Mouse (Mus musculus) adrenal gland, postnatal 14 days (tissue): ENCODE measurements around the gene Dgkq. TPM values are rescaled to one million over a fixed set of nuclear protein-coding genes. Genes with fewer than 3 reads are reported as not detected.

Experiments
- DNase-seq: peaks from one replicate; pipeline ENCODE4 v3.0.0; 2021; ENCODE audit warnings: mixed read lengths
- long read RNA-seq, 2 experiments: library from polyadenylated mRNA; stranded (forward); transcript quantifications; one replicate each; pipeline ENCODE4 v2.0.0; 2021
- total RNA-seq: library from RNA; stranded (reverse); gene quantifications from 2 replicates; pipeline ENCODE4 v1.2.3, GENCODE M21; 2021

Dgkq gene
- total RNA-seq = 15.2 and 24.1 TPM in 2 replicates
- long read RNA-seq, experiment 1, full-length matches to known transcripts = 11 of 16 reads
- long read RNA-seq, experiment 1, partial matches to known transcripts = 1 of 16 reads
- long read RNA-seq, experiment 1, other reads (novel, unspliced or antisense) = 4 of 16 reads
- long read RNA-seq, experiment 2, full-length matches to known transcripts = 6 of 15 reads
- long read RNA-seq, experiment 2, partial matches to known transcripts = 1 of 15 reads
- long read RNA-seq, experiment 2, other reads (novel, unspliced or antisense) = 8 of 15 reads

- DNase-seq = peak; percentile 92
Measured at GRCm38 (mm10) chr5:108668977-108669936, at the start of gene Dgkq. Gene Dgkq, minus strand, starts transcription at chr5:108669672.

GRCm38 (mm10) chr5:108718051-108718450, 48.6 kb upstream of the Dgkq start:
- no peak for DNase-seq

GRCm38 (mm10) chr5:108715974-108716373, 46.5 kb upstream of the Dgkq start:
- no peak for DNase-seq

DNA sequence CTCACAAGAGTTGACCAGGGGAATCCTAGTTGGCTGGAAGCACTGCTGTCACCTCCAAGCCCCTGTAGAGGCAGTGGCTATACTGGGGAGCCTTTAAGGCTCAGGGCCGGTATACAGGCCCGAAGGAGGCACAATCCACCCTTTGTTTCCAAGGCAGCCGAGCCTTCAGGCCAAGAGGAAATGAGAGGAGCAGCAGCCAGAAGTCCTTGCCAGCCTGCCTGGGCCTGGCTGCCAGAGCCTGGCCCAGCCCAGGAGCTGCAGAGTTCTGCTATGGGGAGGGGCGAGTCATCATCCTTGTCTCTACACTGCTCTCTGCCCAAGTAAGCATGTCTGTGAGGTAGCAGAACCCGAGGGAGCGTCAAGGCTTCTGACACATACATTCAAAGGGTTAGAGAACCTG, 44.7 kb upstream of the Dgkq start:
- DNase-seq = peak; percentile 61

DNA sequence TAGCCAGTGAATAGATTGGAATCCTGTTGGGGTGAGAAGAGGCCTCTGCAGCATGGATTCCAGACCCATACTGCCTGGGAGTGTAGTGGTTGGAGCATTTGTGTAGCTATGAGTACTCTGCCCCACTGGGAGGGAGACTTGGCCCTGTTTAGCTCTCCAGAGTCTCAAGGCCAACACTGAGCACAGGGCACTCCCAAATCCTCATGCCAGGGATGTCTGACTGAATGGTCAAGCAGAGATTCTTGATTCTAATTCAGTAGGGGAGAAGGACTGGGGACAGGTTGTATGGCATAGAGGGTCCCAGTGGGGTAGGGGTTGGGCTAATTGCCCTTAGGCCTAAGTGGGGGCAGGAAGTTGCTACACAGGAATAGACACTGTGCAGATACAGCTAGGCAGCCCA, 44.2 kb upstream of the Dgkq start:
- DNase-seq = peak; percentile 70

GRCm38 (mm10) chr5:108713096-108713495, 43.6 kb upstream of the Dgkq start:
- no peak for DNase-seq

DNA sequence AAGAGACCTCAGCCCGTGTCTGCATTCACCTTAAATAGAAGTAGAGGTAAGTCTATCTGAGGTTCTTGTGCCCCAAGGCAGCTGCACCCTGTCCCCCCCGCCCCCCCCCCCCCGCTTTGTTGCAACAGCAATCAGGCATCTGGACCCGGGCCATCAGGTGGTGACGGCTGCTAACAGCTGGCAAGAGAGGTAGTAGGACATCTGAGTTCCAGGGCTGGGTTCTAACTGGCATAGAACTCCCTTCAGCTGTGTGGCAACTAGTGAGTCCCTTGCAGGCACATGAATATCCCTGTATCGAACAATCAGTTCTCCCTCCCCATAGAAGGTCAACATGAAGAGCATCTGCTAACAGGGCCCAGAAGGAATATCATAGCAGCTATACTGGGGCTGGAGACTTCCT, 42.5 kb upstream of the Dgkq start:
- DNase-seq = no peak

DNA sequence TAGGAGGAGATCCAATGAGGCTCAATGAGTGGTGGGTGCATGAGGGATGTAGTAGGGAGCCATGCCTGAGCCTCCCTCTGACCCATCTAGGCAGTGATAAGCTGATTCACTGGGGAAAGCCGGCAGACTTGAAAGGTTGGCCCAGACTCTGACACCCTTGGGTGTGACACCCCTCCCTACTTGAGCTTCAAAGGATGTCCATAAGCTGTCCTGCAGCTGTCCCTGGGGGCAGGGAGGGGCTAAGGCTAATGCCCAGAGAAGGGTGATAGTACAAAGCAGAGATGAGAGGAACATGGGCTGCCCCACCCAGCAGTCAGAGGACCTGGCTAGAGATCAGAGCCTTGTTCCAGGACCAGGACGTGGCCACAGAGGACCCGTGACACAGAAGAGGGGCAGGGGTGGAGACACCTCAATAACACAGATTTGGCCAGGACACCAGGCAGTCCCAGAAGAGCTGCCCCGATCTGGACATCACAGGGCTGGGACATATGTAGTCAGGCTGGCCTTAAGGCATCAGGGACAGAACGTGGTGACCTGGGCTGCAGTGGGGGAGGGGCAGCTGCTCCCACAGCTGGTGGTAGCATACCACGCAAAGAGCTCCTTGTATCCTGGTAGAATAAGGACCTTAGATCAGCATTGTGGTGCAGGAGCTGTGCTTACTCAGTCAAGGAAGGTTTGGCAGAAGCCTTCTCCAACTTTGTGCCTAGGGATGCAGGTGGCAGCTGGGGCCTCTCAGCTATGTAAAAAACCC, 39.7 kb upstream of the Dgkq start:
- peak; percentile 57 for DNase-seq

DNA sequence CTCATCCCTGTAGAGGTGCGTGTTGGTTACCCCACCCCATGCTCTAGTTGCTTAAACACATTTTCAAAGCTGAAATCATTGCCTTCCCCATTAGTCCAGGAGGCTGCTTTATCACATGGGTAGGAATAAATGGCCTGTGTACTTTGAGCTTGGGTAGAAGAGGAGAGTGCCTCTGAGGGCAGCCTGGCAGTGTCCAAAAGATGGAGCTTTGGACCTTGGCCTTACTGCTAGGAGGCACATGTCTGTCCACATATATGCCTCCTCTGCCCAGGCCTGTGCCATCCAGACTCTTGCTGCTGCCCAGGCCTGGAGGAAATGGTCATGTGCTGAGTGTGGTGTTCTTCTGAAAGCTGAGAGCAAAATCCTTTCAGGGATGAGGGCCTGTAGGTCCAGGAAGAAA, 38.9 kb upstream of the Dgkq start:
- no peak for DNase-seq

DNA sequence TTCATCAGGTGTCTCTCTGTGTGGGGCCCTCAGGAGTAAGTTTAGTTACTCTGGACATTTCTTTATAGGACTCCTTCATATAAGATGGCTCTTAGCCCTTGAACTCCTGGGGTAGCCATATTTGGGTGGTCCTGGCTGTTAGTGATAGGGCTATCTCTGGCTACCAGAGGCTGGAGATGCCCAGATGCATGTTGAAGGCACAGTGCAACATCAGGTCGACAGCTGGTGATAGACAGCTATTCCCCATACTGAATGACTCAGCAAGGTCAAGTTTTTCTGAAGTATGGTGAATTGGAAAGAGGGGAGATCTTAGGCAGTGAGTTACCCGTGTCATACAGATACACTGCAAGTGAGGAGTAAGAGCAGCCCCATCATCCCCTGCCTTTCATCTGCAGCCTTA, 38.3 kb upstream of the Dgkq start:
- no peak for DNase-seq

DNA sequence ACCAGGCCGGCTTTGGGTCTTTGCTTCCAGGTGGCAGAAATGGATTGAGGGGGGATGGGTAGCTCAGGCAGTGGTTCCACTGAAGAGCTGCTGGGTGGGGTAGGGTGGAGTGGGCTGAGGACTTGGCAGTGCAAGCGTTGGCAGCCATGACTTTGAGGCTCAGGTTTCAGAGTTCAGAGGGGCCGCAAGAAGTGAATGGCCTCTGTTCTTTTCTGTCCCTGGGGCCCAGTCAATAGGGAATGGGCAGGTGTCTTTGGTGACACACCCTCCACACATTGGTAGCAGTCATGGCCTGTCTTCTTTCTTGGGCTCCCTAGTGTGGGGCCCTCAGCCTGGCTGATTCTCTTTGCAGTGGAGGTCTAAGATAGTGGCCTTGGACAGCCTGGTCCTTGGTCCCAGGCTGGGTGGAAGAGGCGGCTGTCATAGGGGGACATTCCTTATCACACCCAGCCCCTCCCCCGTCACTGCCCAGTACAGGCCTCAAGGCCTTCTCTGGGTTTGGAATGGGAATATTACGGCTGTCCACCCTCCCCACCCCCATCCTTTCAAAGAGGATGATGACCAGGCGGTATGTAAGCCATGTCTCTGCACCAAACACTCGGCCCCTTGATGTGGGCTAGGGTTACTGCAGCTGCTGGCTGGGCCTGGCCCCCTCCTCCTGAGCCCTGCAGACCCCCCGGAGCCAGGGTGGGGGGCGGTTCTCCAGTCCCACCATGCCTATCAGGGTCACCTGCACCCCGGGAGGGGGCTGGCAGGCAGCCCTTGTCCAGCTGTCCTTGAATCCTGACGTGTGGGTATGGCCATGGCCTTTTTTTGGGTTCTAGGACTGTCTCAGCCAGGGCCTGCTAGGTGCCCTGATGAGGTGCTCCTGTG, 34.5 kb upstream of the Dgkq start:
- peak; percentile 66 for DNase-seq

DNA sequence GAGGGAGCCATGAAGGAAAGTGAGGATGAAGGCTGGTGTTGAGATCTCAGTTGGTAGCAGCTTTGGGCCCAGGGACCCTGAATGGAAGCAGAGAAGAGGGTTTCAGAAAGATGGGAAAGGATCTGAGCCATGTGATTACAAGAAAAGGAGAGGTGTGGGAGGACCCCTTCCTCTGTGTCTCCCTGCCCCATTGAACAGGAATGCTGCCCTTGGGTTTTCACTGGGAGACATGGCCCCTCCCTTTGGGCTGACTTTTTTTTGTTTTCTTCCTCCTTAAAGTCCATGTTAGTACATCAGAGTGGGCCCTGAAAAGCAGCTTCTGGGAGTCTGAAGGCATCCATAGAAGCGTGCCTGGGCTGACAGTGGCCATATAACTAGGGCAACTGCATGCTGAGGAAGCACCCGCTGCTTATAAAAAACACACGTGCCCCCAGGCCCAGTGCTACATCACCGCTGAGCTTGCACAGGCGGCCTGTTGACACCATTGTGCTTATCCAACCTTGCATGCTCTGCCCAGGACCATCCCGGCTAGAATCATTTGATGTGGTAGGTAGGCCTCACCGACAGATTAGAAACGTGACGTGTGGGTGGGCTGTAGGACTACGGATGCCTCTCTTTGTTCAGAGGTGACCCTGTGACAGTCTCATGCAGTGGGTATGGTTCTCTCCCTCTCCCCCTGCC, 32.0 kb upstream of the Dgkq start:
- DNase-seq = no peak

GRCm38 (mm10) chr5:108700346-108700745, 30.9 kb upstream of the Dgkq start:
- no peak for DNase-seq

GRCm38 (mm10) chr5:108697341-108697753, 27.9 kb upstream of the Dgkq start:
- no peak for DNase-seq

DNA sequence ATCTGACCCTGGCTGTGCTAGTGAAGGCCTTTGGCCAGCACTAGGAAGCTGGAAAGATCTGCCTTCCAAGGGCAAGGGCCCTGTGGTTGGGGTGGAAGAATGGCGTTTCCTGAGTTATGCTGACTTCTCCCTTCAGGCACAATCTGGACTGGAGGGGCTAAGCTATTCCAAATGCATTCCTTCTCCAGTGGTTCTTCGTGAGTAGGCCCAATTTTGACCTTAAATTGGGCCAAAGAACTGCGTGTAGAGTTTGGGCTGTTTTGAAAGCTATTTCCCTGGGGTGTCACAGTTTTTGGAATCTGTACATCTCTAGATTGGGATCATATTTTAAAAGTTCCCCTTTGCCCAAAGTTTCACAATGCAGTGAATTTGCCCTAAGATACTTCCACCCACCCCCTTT, 27.1 kb upstream of the Dgkq start:
- DNase-seq = no peak

- peak; percentile 53 for DNase-seq
Measured at GRCm38 (mm10) chr5:108695861-108696260, 26.4 kb upstream of the Dgkq start.

DNA sequence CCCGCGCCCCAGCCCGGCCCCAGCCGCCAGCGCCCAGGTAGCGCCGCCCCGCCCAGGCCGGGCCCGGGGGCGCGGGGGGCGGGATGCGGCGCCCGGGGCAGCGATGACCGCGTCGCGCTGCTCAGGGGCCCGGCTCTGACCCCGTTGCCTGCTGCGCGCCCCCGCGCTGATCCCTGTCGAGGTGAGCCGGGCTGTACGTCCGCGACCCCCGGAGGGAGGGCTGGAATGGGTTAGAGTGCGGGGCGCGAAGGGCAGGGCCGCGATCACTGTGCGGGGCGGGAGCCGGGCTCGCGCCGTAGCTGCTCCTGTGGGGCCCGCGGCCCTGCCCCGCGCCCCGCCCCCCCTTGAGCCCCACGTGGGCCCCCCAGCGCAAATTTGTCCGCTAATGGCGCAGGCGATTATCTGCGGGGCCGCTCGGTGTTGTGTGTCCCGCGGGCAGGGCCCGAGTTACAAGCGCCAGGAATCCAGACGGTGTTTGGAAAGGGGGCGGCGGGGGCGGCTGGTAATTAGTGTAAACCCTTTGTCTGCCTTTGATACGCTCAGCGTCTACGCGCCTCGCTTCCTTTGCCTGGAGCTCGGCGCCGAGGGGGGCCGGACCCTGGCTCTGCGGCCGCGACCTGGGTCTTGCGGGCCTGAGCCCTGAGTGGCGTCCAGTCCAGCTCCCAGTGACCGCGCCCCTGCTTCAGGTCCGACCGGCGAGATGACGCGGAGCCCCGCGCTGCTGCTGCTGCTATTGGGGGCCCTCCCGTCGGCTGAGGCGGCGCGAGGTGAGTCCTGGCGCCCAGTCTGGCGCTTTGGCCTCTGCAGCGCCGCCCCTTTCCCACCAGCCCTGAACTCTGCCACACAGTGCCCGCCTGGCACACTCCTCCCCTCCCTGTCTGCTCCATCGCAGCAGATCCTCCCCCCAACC, 25.1 kb upstream of the Dgkq start:
- DNase-seq = peak; percentile 76

GRCm38 (mm10) chr5:108693872-108694288, 24.4 kb upstream of the Dgkq start:
- peak; percentile 95 for DNase-seq

GRCm38 (mm10) chr5:108692271-108692670, 22.8 kb upstream of the Dgkq start, which contains the start of gene Fgfrl1:
Gene Fgfrl1, plus strand, starts transcription at chr5:108692382.
- DNase-seq = peak; percentile 87

- no peak for DNase-seq
Measured at GRCm38 (mm10) chr5:108691152-108691551, 21.7 kb upstream of the Dgkq start.
